Mouse (Mus musculus): ENCODE results near the gene Pde4d.

Pde4d gene

DNA sequence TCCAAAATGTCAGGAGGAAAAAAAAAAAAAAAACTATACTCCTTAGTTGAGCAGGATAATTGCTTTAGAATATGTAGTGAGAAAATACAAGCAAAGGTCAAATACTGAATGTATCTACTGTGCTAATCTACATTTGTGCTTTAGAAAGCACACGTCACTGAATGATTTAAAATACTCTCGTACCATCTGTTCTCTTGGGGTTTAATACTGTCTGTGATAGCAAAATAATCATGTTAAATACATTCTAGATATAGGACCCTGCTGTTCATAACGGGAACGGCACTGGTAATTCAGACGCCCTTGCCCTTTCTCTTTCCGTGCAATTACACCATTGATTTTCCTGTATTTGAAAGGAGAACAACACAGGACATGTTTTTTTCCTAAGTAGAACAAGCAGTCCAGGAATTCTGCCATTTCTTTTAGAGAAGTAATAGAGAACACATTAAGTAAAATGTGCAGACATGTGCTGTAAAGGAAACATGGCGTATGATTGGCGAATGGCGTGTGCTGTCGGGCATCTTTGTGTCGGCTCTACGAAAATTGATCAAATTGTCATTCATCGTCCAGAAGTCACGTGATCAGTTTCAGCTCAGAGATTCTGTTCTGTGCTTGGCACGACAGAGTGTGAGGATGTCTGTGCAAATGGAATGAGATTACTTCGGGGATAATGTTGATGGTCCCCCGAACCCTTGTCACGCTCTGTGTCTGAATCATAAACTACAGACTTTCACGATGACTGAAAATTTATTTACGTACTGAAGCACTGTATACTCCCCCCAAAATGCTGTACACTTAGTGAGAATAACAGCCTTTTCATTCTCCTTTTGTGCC lies 1119.1 kb downstream of the Pde4d start:
- DNase-seq (ENCODE audit: extremely low spot score), result no peak

DNA sequence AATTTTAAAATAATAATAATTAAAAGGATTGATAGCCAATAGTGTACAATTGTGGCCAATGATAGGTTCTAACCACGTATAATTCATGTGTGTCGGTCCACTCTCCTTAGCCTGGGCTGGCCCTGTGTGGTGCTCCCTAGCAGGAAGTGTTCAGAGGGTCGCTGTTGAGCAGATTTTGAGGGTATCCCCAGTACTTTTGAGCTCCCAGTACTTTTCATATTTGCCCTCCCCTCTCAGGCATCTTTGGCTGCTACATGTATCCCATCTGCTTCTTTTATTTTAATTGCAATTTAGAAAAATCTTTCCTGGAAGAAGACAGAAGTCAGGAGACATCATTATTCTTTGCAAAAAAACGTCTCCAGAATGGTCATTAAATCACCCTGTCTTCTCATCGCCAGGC lies 1119.7 kb downstream of the Pde4d start:
- DNase-seq (ENCODE audit: extremely low spot score), result no peak

DNA sequence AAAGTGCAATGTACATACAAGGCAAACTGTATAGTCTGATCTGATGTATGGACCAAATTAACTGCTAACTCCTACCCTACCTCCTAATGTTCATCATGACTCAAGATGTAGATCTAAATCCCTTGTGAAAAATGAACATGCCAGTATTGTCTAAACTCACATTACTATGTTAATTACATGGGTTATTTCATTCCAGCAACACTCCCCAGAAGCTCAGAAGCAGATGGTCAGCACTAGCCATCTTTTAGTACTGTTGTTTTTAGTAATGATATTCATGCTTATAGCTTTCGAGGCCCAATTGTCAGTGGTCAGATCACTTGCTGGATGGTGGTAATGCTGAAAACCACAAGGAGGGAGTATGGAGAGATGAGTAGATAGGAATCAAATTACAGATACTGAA lies 1127.0 kb downstream of the Pde4d start:
- no peak for DNase-seq (ENCODE audit: extremely low spot score)

DNA sequence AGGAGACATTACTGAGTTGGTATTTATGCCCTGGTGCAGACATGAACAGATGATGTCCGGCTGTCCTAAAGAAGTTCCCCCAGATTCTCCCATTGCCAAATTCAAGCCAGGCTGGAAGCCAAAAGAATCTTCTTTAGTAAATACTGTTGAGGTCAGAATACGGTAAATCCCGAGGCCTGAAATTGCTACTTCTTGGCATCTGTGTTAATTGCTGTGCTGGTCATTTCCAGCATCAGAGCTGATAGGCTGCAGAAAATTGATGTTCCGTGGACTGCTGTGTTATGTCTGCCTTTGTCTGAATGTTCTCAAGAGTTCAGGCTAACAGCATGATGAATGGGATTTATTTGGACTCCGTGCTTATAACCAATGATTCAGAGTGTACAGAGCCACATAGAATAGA lies 1127.7 kb downstream of the Pde4d start:
- DNase-seq (ENCODE audit: extremely low spot score), result no peak

GRCm38 (mm10) chr13:109577901-109578300 lies 1128.2 kb downstream of the Pde4d start:
- no peak for DNase-seq (ENCODE audit: extremely low spot score)

- DNase-seq (ENCODE audit: extremely low spot score), result no peak
These were observed 1131.7 kb downstream of the Pde4d start for GRCm38 (mm10) chr13:109581284-109582070.

- DNase-seq (ENCODE audit: extremely low spot score), result no peak
These were observed 1140.3 kb downstream of the Pde4d start for GRCm38 (mm10) chr13:109590048-109590447.

- no peak for DNase-seq (ENCODE audit: extremely low spot score)
These were observed 1142.5 kb downstream of the Pde4d start for GRCm38 (mm10) chr13:109592192-109592797.

GRCm38 (mm10) chr13:109599711-109600110 lies 1150.0 kb downstream of the Pde4d start:
- DNase-seq (ENCODE audit: extremely low spot score), result no peak

GRCm38 (mm10) chr13:109604017-109604416 lies 1154.3 kb downstream of the Pde4d start:
- no peak for DNase-seq (ENCODE audit: extremely low spot score)

- DNase-seq (ENCODE audit: extremely low spot score), result no peak
These were observed 1155.4 kb downstream of the Pde4d start for GRCm38 (mm10) chr13:109605140-109605539.

DNA sequence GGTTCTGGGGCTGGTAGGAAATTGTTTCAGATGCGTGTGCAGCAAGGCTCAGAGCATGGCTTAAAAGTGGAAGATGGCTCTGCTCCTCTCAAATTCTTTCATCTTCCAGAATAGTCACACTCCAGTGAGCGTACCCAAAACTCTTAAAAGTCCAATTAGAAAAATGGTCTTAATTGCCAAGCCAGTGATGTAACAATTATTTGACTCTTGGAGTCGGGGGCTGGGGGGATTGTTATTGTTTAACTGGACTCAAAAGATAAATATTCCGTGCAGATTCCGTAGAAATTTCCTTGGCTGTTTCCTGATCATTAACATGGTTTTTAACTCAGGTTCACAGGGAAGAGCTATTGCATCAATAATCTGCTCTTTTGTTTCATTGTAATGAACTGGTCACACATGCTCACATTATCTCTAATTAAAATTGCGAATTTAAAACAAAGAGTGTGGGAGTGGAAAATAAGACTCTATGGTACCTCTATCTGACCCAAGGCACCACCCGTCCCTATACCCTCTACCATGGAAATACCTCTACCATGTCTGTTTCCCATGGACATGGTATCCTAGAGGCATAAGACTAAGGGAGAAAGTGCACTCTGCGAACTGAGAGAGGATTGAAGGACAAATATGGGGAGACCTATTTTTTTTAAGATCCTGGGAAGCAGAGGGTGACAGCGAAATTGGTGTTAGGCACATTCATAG lies 1159.5 kb downstream of the Pde4d start:
- no peak for DNase-seq (ENCODE audit: extremely low spot score)

DNA sequence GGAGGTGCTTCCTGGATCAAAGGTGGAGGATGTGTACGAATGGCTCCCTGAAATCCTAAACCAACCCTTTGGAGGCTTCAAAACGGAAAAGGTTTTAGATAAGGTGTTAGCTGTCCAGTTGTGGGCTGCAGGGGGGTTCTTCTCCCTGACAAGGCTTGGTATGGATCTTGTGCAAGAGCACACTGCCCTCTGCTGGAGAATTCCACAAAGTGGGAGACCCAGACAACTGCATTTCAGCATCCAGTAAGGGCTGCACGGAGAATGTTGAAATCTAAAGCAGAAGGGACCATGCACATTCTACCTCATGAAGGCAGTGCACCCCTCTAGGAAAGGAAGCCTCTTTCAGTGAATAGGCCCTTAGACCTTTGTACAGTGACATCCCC lies 1160.0 kb downstream of the Pde4d start:
- DNase-seq (ENCODE audit: extremely low spot score), result peak; percentile 63

GRCm38 (mm10) chr13:109610772-109611171 lies 1161.0 kb downstream of the Pde4d start:
- DNase-seq (ENCODE audit: extremely low spot score), result no peak

DNA sequence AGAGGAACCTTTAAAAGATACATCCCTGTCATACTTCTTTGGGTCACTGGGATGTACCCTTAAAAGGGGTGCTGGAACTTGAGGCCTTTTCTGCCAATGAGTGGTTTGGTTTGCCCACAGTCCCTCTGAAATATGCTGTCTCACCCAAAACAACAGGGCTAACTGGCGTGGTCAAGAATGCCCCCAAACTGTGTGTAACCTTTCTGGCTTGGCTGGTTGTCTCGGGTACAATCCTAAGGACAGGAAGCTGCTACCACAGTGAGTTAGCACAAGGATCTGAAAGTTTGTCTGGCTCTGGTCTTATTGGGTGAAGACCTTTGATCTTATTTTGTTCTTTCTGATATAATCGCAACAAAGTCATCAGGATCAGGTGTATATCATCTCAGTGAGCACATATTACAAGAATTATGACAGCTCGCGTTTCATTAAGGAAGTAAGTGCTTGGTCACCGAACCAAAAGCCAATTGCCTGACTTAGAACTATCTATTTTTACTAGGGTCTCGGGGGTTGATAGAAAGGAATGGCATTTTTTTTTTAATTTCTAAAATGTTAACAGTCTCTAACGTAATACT lies 1165.6 kb downstream of the Pde4d start:
- DNase-seq (ENCODE audit: extremely low spot score), result no peak

DNA sequence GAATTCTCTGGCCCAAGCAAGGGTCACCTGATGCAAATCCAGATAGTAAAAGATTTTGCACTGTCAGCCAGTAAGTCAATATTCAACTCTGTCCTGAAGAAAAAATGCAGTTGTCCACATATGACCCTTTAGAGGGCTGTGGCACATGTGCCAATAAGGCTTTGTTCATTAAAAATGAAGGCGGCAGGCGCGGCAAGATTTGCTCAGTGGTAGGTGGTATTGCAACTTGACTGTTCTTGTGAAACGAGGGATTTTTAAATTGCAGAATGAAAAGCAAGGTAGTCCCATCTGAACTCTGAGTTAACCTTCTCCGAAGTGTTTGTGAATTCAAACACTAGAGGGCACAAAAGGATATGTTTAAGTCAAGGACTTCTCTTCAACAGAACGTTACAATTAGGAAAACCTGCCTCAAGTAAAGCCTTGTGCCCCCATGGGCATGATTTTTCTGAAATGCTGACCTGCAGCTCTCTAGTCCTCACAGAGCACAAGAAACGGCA lies 1166.1 kb downstream of the Pde4d start:
- DNase-seq (ENCODE audit: extremely low spot score), result peak; percentile 20

GRCm38 (mm10) chr13:109619158-109619657 lies 1169.5 kb downstream of the Pde4d start:
- no peak for DNase-seq (ENCODE audit: extremely low spot score)

GRCm38 (mm10) chr13:109622207-109622606 lies 1172.5 kb downstream of the Pde4d start:
- DNase-seq (ENCODE audit: extremely low spot score), result no peak

DNA sequence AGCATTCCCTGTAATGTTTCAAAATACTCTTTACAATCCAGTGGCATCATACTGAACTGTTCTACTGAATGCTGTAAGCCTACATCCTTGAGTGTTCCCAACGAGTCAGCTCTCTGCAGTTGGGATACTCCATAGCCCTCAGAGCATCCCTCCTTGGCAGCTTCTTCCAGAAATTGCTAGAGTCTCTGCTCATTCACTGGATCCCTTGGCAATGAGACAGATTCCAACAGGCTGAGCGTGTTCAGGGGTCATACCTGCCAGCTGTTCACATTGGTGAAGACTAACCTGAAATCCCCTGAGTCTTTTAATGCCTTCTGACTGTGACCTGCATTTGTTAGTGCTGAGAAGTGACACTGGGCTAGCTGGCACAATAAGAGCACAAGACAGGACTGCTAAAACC lies 1173.5 kb downstream of the Pde4d start:
- DNase-seq (ENCODE audit: extremely low spot score), result no peak

GRCm38 (mm10) chr13:109624772-109625349 lies 1175.1 kb downstream of the Pde4d start:
- DNase-seq (ENCODE audit: extremely low spot score), result no peak

Data from embryo, embryonic 9.5 days (tissue).